ENCODE assay signal across 23 mouse cellular contexts in the genomic region with DNA sequence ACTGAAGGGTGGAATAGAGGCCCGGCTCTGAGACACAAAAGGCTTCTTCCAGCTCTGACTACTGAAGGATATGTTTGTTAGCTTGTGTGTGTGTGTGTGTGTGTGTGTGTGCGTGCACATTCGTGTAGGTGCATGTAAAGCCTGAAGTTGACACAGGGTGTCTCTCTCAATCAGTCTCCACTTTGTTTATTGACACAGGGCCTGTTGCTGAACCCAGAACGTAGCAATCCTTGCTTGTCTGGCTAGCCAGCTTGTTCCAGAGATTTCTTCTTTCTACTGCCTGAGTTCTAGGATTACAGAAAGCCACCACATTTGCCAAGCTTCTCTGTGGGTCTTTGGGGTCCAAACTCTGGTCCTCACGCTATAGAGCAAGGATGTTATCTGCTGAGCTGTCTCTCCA. TPM values are rescaled to one million over a fixed set of nuclear protein-coding genes. Genes with fewer than 3 reads are reported as not detected.
DNase-seq lines count a peak whose midpoint lies in the region; ATAC-seq and TF ChIP-seq lines count a peak whose summit lies in the region.
"Had no signal": no experiment of that assay in that cellular context is flagged by ENCODE, and none has a peak within 500 bp of the region (broad histone marks: within the 10 kb centered on the region; RNA-seq: fewer than 3 reads in every experiment).

No protein-coding gene starts in this region.

- peak; percentile 22 for TF ChIP-seq CTCF in hindbrain, postnatal 0 days (IDR thresholded peaks at IDR 0.05; ENCODE audit: low read depth)

- DNase-seq in embryo, embryonic 10 days (ENCODE audit: low spot score): peak; percentile 15
- DNase-seq in embryo, embryonic 11 days: no peak
- no peak for DNase-seq in hindbrain, postnatal 0 days (ENCODE audit: low spot score)
- DNase-seq in hindbrain, embryonic 14.5 days (ENCODE audit: low spot score): no peak
- DNase-seq in midbrain, embryonic 11.5 days (ENCODE audit: low spot score, missing footprints): peak; percentile 90
- DNase-seq in adrenal gland, postnatal 25 days: no peak
- DNase-seq: cerebellum, adult 11-12 months; gastrocnemius, postnatal 14 days; heart, postnatal 14 days; kidney, adult 9 months; kidney, postnatal 14 days; liver, embryonic 13.5 days; lung, adult 2 months; lung, postnatal 10 days; right cerebral cortex, postnatal 25 days had no signal

- H3K9me3 ChIP-seq in hindbrain, postnatal 0 days (ENCODE audit: low read length): no peaks in the 10 kb centered on the region
- peaks cover 3% of the 10 kb centered on the region; the same call in 1 of the 2 replicates for H3K9me3 ChIP-seq in hindbrain, embryonic 14.5 days (ENCODE audit: control insufficient read depth, low read length)
- no peaks in the 10 kb centered on the region for H3K9me3 ChIP-seq in midbrain, embryonic 11.5 days (ENCODE audit: control insufficient read depth, low read length)
- peaks cover 9% of the 10 kb centered on the region for H3K9me3 ChIP-seq in midbrain, embryonic 13.5 days
- H3K9me3 ChIP-seq: embryonic facial prominence, embryonic 13.5 days; forebrain, embryonic 13.5 days; limb, embryonic 12.5 days; liver, embryonic 13.5 days; stomach, embryonic 15.5 days had no signal

- 66% methylated on average over 5 of the region's 5 CpGs for WGBS in hindbrain, postnatal 0 days
- WGBS in hindbrain, embryonic 14.5 days: 55% methylated on average over 5 of the region's 5 CpGs
- 29% methylated on average over 5 of the region's 5 CpGs for WGBS in midbrain, embryonic 11.5 days
- WGBS in midbrain, embryonic 13.5 days: 32% methylated on average over 5 of the region's 5 CpGs

- H3K27ac ChIP-seq in hindbrain, postnatal 0 days: no peak overlapping the region
- H3K27ac ChIP-seq in hindbrain, embryonic 14.5 days: no peak overlapping the region
- no peak overlapping the region; the same call in 1 of the 2 replicates for H3K27ac ChIP-seq in midbrain, embryonic 11.5 days (ENCODE audit: low read depth, low read length)
- no peak overlapping the region for H3K27ac ChIP-seq in midbrain, embryonic 13.5 days
- H3K27ac ChIP-seq: embryonic facial prominence, embryonic 13.5 days; forebrain, embryonic 13.5 days; hindbrain, embryonic 10.5 days; left cerebral cortex, adult 2 months; limb, embryonic 12.5 days; liver, embryonic 13.5 days; macrophage; stomach, embryonic 15.5 days had no signal

- H3K4me2 ChIP-seq in hindbrain, postnatal 0 days (ENCODE audit: low read depth, low read length): no peak overlapping the region
- no peak overlapping the region for H3K4me2 ChIP-seq in hindbrain, embryonic 14.5 days (replicated peaks)
- no peak overlapping the region; the same call in 1 of the 2 replicates for H3K4me2 ChIP-seq in midbrain, embryonic 11.5 days
- no peak overlapping the region for H3K4me2 ChIP-seq in midbrain, embryonic 13.5 days (replicated peaks)
- H3K4me2 ChIP-seq: embryonic facial prominence, embryonic 13.5 days; forebrain, embryonic 13.5 days; liver, embryonic 13.5 days; stomach, embryonic 15.5 days had no signal

- no peak overlapping the region for H3K4me3 ChIP-seq in hindbrain, postnatal 0 days (ENCODE audit: low read length)
- no peak overlapping the region for H3K4me3 ChIP-seq in hindbrain, embryonic 14.5 days (replicated peaks; ENCODE audit: low read length)
- no peak overlapping the region for H3K4me3 ChIP-seq in midbrain, embryonic 11.5 days (ENCODE audit: low read depth, low read length)
- H3K4me3 ChIP-seq in midbrain, embryonic 13.5 days (replicated peaks): no peak overlapping the region
- H3K4me3 ChIP-seq: embryonic facial prominence, embryonic 13.5 days; forebrain, embryonic 13.5 days; hindbrain, embryonic 10.5 days; left cerebral cortex, adult 2 months; limb, embryonic 12.5 days; liver, embryonic 13.5 days; stomach, embryonic 15.5 days had no signal

- H3K9ac ChIP-seq in hindbrain, postnatal 0 days (replicated peaks; ENCODE audit: low read length): no peak overlapping the region
- H3K9ac ChIP-seq in hindbrain, embryonic 14.5 days: no peak overlapping the region
- H3K9ac ChIP-seq in midbrain, embryonic 11.5 days (ENCODE audit: low read length): no peak overlapping the region
- H3K9ac ChIP-seq in midbrain, embryonic 13.5 days (replicated peaks): no peak overlapping the region
- H3K9ac ChIP-seq: embryonic facial prominence, embryonic 13.5 days; forebrain, embryonic 13.5 days; limb, embryonic 12.5 days; liver, embryonic 13.5 days; stomach, embryonic 15.5 days had no signal

- no peaks in the 10 kb centered on the region for H3K4me1 ChIP-seq in hindbrain, postnatal 0 days (ENCODE audit: insufficient read depth, low read length)
- no peaks in the 10 kb centered on the region for H3K4me1 ChIP-seq in hindbrain, embryonic 14.5 days (replicated peaks; ENCODE audit: control insufficient read depth, insufficient read depth, low read length)
- peaks cover 16% of the 10 kb centered on the region for H3K4me1 ChIP-seq in midbrain, embryonic 11.5 days (ENCODE audit: control insufficient read depth, insufficient read depth, low read length)
- H3K4me1 ChIP-seq in midbrain, embryonic 13.5 days (replicated peaks): peaks cover 17% of the 10 kb centered on the region
- H3K4me1 ChIP-seq: embryonic facial prominence, embryonic 13.5 days; forebrain, embryonic 13.5 days; liver, embryonic 13.5 days; stomach, embryonic 15.5 days had no signal

- no peaks in the 10 kb centered on the region for H3K36me3 ChIP-seq in hindbrain, postnatal 0 days (ENCODE audit: insufficient read depth, low read length)
- no peaks in the 10 kb centered on the region for H3K36me3 ChIP-seq in hindbrain, embryonic 14.5 days (replicated peaks; ENCODE audit: control insufficient read depth, insufficient read depth)
- H3K36me3 ChIP-seq in midbrain, embryonic 11.5 days (ENCODE audit: control insufficient read depth, insufficient read depth, low read length): no peaks in the 10 kb centered on the region
- no peaks in the 10 kb centered on the region for H3K36me3 ChIP-seq in midbrain, embryonic 13.5 days
- H3K36me3 ChIP-seq: embryonic facial prominence, embryonic 13.5 days; hindbrain, embryonic 10.5 days; limb, embryonic 12.5 days; liver, embryonic 13.5 days; stomach, embryonic 15.5 days had no signal

- no peaks in the 10 kb centered on the region for H3K27me3 ChIP-seq in hindbrain, postnatal 0 days (ENCODE audit: insufficient read depth, low read length)
- H3K27me3 ChIP-seq in hindbrain, embryonic 14.5 days (ENCODE audit: control insufficient read depth, insufficient read depth, low read length): no peaks in the 10 kb centered on the region
- no peaks in the 10 kb centered on the region for H3K27me3 ChIP-seq in midbrain, embryonic 11.5 days (ENCODE audit: control insufficient read depth, insufficient read depth, low read length)
- H3K27me3 ChIP-seq in midbrain, embryonic 13.5 days: no peaks in the 10 kb centered on the region
- H3K27me3 ChIP-seq: embryonic facial prominence, embryonic 13.5 days; forebrain, embryonic 13.5 days; limb, embryonic 12.5 days; liver, embryonic 13.5 days; stomach, embryonic 15.5 days had no signal

- no peak for ATAC-seq in hindbrain, postnatal 0 days
- ATAC-seq in hindbrain, embryonic 14.5 days (ENCODE audit: low FRiP score): no peak
- ATAC-seq in midbrain, embryonic 11.5 days (ENCODE audit: low FRiP score): peak; percentile 40; the same call in 1 of the 2 replicates
- no peak for ATAC-seq in midbrain, embryonic 13.5 days
- ATAC-seq: forebrain, embryonic 13.5 days had no signal

RNA-seq across cellular contexts. Expression of a gene that starts 49.8 kb away (rescaled TPM):
- total RNA-seq in hindbrain, postnatal 0 days (2014; rRNA removed): 12.8 and 15.5 TPM in 2 replicates
- 4.9 and 5.2 TPM in 2 replicates for polyA plus RNA-seq in hindbrain, postnatal 0 days (2015; fragmentation: Nextera tagmentation; extraction: Ambion mirVana)
- 11.0 and 11.8 TPM in 2 replicates for polyA plus RNA-seq in hindbrain, embryonic 14.5 days (2014; fragmentation: Nextera tagmentation; extraction: Ambion mirVana)
- 10.2 and 10.8 TPM in 2 replicates for polyA plus RNA-seq in midbrain, embryonic 11.5 days (2014; fragmentation: Nextera tagmentation; extraction: Ambion mirVana)
- 10.7 and 11.4 TPM in 2 replicates for polyA plus RNA-seq in midbrain, embryonic 13.5 days (2015; fragmentation: Nextera tagmentation; extraction: Ambion mirVana)
- 38.3 and 41.2 TPM in 2 replicates for total RNA-seq in adrenal gland, postnatal 25 days (2021)

Comparison
In these comparisons a context has a peak if more than half of its experiments do, and no peak if none do; other contexts are left out.
1. DNase-seq: peak in embryo, embryonic 10 days (single experiment) and midbrain, embryonic 11.5 days (single experiment); none in embryo, embryonic 11 days (single experiment), hindbrain, postnatal 0 days (single experiment), hindbrain, embryonic 14.5 days (single experiment) and adrenal gland, postnatal 25 days (single experiment).